Mouse (Mus musculus) thymus, adult 18-20 months (tissue): ENCODE data around the gene Olfr645.

Experiments
- DNase-seq, 2 experiments: peaks; one replicate each; pipeline ENCODE4 v3.0.0; 2022; ENCODE audit warnings: mixed read lengths in 2 of 2

Olfr645 gene

GRCm38 (mm10) chr7:104085365-104085764, at the start of gene Olfr645:
Gene Olfr645, minus strand, starts transcription at chr7:104085465.
- no peak for DNase-seq

- DNase-seq = no peak
Observed at GRCm38 (mm10) chr7:104129726-104130125, 44.5 kb upstream of the Olfr645 start, which contains the start of gene Ubqln5. Gene Ubqln5, minus strand, starts transcription at chr7:104129826.

GRCm38 (mm10) chr7:104104757-104104972, 19.4 kb upstream of the Olfr645 start, which contains the start of gene Olfr646:
Gene Olfr646, plus strand, starts transcription at chr7:104104873.
- no peak for DNase-seq

- DNase-seq = no peak
Observed at GRCm38 (mm10) chr7:104103913-104104756, 18.9 kb upstream of the Olfr645 start.

GRCm38 (mm10) chr7:104071769-104072168, 13.5 kb downstream of the Olfr645 start, which contains the start of gene Olfr644:
Gene Olfr644, minus strand, starts transcription at chr7:104071869.
- no peak for DNase-seq

GRCm38 (mm10) chr7:104061345-104061744, 23.9 kb downstream of the Olfr645 start, which contains the start of gene 4930516K23Rik:
Gene 4930516K23Rik, minus strand, starts transcription at chr7:104061445.
- DNase-seq = no peak

- DNase-seq = no peak
Observed at GRCm38 (mm10) chr7:104059215-104059614, 26.1 kb downstream of the Olfr645 start.

- no peak for DNase-seq
Observed at GRCm38 (mm10) chr7:104052566-104052965, 32.7 kb downstream of the Olfr645 start, which contains the start of gene Olfr642. Gene Olfr642, minus strand, starts transcription at chr7:104052666.

GRCm38 (mm10) chr7:104050745-104051144, 34.5 kb downstream of the Olfr645 start:
- DNase-seq = no peak

- no peak for DNase-seq
Observed at GRCm38 (mm10) chr7:104035145-104035544, 50.1 kb downstream of the Olfr645 start, which contains the start of gene Olfr641. Gene Olfr641, plus strand, starts transcription at chr7:104035445.
